Mouse (Mus musculus) heart, adult 18-20 months (tissue): ENCODE results near the gene Tnfrsf26. TPM values are rescaled to one million over a fixed set of nuclear protein-coding genes. Genes with fewer than 3 reads are reported as not detected.
"Not testable (repeated sequence)": the region's sequence is repeated elsewhere in the genome, so short reads cannot be mapped to it uniquely, and the experiment has no call there.

Experiments
- DNase-seq, 2 experiments: peaks; one replicate each; pipeline ENCODE4 v3.0.0; 2021 to 2022; ENCODE audit warnings: mixed read lengths in 1 of 2
- long read RNA-seq, 2 experiments: library from polyadenylated mRNA; stranded (forward); transcript quantifications; one replicate each; pipeline ENCODE4 v2.0.0; 2021
- total RNA-seq, 2 experiments: library from RNA; stranded (reverse); gene quantifications; 2 replicates each; pipeline ENCODE4 v1.2.3; 2021

Tnfrsf26 gene
- under 1 TPM; 0.50 to 0.80 TPM for total RNA-seq
- long read RNA-seq, experiment 1: 0 reads
- long read RNA-seq, experiment 2: 0 reads

GRCm38 (mm10) chr7:143628540-143628939, at the start of gene Tnfrsf26:
Gene Tnfrsf26 (minus strand): TSS chr7:143628722.
- DNase-seq: no peak

GRCm38 (mm10) chr7:143666427-143667311, 38.1 kb upstream of the Tnfrsf26 start:
- no peak for DNase-seq

- DNase-seq: no peak
Observed at GRCm38 (mm10) chr7:143663470-143663869, 34.9 kb upstream of the Tnfrsf26 start.

- DNase-seq: no peak
Observed at GRCm38 (mm10) chr7:143660797-143661196, 32.3 kb upstream of the Tnfrsf26 start.

DNA sequence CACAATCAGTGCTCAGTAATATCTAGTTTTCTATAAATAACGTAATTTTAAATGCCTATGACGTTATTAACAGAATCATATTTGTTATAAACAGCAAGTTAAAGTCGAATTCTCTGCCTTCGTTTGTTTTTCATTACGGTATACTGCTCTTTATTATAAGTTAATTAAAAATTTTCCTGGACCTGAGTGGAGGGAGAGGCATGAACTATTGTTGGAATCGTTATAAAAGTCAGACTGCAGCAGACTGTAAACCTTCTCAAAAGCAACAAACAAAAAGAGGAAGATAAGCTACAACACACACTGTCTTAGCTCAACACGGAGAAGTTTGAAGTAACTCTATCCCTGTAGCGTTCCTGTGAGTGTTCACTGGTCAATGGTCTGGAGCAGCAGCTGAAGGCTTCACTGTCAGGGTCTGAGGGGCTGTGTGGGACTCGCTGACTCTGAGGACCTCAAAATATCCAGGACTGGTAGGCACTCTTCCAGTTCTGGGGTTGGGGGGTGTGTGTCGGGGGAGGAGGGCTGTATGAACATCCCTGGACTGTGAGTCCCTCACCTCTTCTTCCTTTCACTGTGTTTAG, 21.3 kb upstream of the Tnfrsf26 start:
- DNase-seq: not testable (repeated sequence)

DNA sequence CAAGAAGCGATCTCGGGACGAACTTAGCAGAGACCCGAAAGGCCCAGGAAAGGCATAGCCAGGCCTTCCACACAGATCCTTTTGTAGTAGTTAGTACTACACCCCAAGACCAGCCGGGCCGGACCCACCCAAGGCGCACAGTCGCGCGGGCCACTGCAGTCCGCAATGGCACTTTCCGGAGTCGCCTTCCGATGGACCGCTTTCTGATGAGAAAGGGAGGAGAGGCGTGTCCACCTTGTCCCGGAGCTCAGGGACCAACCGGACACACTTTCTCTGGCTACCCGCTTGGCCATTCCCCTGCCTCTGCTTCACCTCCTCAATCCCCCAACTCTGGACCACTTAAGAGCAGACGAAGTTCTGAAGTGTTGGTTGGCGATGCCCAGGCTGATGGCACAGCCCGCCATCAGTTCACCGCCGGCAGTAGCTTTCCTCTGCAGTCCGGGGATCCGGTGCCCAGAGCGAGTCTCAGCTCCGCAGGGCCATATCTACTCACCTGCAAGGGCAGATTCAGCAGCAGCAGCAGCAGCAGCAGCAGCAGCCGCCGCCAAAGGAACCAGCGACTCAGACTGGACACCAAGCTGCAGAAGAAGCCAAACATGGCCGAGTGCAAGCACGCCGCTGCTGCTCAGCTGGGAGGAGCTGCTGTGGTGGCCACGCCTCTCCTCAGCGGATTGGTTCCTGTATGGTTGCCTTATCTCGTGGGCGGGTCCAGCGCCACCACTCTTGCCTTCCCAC, 20.7 kb upstream of the Tnfrsf26 start, which contains the start of gene Tnfrsf22:
Tnfrsf22 (minus strand) TSS at position 628 of the 735 bp plus-strand sequence.
- peak; percentile 82 to 91 for DNase-seq

GRCm38 (mm10) chr7:143643949-143644348, 15.4 kb upstream of the Tnfrsf26 start:
- DNase-seq: not testable (repeated sequence)

DNA sequence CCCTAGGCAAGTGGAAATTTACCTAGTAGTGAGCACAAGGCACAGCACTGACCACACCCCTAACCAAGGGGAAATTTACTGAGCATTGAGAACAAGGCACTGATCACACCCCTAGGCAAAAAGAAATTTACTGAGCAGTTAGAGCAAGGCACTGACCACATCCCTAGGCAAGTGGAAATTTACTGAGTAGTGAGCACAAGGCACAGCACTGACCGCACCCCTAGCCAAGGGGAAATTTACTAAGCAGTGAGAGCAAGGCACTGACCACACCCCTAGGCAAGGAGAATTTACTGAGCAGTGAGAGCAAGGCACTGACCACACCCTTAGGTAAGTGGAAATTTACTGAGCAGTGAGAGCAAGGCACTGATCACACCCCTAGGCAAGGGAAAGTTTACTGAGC, 8.2 kb upstream of the Tnfrsf26 start:
- DNase-seq: no peak

DNA sequence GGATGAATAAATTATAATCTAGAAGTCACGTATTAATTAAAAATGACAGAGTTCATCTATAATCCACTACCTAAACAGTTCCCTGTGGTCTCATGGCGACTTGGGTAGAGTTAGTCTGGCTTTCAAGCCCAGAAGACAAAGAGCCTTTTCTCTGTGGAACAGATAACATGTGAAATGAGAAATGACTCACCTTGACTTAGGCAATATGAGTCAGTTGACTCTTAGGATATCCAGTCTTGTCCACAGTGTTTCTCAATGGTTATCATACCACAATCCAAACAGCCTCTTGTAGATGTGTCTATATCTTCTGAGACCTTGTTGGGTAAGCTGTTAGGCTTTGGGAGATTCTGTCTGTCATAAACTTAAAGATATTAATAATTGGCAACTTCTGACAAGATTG, 3.0 kb upstream of the Tnfrsf26 start:
- DNase-seq: no peak

- DNase-seq: no peak
Observed at GRCm38 (mm10) chr7:143629501-143629900, 979 bp upstream of the Tnfrsf26 start.

- DNase-seq: peak in 1 of 2 experiments; percentile 28
Observed at GRCm38 (mm10) chr7:143627555-143628286, 801 bp downstream of the Tnfrsf26 start.

DNA sequence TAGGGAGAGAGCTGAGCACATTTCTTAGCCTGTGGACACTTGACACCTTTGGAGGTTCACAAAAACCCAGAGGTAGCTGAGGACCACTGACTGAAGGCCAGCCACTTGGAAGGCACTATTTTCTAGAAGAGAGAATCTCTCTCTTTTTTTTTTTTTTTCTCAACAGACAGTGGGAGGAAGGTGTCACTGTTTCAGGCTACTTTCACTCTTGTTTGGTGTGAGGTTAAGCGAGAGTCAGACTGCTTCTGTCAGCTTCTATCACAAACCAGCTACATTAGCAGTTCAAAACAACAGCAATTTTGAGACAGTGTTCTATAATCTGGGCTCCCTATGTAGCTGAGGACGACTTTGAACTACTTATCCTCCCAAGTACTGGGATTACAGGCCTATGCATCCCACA, 2.3 kb downstream of the Tnfrsf26 start:
- no peak for DNase-seq

DNA sequence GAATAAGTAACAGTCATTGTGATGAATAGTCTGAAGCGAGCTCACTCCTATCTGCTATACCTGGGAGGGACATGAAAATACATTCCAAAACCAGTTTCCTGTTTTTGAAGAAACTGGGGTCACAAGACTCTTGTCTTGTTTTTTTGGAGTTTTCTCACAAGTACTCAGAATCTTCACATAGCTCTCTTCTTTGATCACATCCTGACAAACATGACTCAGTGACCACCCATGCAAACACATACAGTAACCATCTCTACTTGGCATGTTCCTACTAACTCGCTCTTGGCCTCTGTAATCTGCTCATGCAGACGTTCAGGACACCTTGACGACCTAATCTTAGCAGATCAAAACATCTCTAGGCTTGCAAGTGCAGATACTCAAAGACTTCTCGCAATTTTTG, 3.4 kb downstream of the Tnfrsf26 start:
- DNase-seq: no peak

- no peak for DNase-seq
Observed at GRCm38 (mm10) chr7:143624561-143624960, 4.0 kb downstream of the Tnfrsf26 start.

GRCm38 (mm10) chr7:143620951-143621350, 7.6 kb downstream of the Tnfrsf26 start:
- DNase-seq: no peak

DNA sequence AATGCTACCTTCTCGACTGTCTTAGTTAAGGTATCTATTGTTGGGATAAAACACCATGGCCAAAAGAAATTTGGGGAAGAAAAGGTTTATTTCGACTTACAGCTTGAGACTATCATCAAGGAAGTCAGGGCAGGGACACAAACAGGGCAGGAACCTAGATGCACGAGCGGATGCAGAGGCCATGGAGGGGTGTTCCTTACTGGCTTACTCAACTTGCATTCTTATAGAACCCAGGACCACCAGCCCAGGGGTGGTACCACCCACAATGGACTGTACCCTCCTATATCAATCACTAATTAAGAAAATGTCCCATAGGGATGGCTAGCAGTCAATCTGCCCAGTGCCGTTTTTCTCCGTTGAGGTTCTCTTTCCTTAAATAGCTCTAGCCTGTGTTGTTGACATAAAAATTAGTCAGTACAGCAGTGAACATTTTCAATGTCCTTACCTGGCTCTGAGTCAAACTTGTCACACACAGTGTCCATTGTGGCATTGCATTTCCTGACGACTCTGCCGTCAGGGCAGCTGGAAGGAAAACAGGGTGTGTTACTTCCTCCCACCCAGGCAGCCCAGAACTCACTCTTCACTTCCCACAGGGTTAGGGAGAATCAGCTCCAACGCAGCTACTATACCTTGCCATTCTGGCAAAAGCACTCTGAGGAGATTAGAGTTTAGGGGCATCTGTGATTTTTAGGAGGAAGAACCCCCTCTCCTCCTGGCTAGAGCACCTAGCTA, 14.0 kb downstream of the Tnfrsf26 start:
- DNase-seq: peak; percentile 42 to 68

DNA sequence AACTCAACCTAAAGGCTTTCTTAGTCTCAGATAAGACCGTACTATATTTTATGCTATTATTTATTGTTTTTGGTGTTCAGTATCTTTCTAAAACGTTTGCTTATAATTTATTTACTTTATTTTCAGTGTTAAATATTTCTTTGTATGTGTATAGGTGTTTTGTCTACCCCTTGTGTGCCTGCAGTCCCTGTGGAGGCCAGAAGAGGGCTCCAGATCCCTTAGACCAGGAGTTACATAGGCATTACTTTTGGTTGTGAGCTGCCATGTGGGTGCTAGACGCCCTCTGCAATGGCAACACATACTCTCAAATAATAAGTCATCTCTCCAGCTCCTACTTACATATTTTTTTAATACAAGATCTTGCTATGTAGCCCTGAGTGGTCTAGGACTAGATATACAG, 16.3 kb downstream of the Tnfrsf26 start:
- no peak for DNase-seq

DNA sequence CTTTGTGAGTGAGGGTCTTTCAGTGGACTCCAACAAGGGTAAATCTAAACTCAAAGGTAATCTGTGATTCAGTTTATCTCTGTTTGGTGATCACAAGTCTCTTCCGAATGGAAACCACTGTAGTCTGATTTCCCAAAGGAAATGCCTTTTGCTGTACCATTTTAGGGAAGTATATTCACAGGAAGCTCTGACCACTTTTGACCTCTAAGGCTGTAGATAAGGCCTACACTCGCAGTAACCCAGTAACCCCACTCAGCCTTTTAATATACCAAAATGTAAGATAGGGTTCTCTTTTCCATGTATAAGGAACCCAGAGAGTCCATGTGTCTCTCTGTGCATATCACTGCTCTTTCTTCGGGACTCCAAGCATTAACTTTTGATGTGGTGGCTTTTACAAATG, 23.2 kb downstream of the Tnfrsf26 start:
- no peak for DNase-seq

GRCm38 (mm10) chr7:143604889-143605288, 23.6 kb downstream of the Tnfrsf26 start:
- DNase-seq: no peak

- no peak for DNase-seq
Observed at GRCm38 (mm10) chr7:143601705-143602104, 26.8 kb downstream of the Tnfrsf26 start.

DNA sequence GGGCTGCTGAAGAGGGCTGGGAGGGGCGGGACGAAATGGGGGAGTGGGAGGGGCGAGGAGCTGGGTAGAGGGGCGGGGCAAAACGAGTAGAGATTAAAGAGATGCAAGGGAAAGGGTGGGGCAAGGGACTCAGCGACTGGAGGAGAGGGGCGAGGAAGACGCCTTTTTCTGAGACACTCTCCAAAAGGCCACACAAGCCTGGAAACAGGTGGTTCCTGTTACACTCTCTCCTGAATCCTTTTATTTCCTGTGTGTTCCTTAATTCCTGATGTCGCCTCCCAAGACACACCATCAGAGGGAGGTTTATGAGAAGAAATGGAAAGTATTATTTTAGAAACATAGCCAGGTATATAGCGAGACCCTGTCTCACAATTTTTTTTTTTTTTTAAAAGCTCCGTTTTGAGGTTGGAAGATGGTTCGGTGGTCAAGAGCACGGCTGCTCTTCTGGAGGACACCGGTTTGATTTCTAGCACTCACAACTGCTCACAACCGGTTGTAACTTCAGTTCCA, 28.2 kb downstream of the Tnfrsf26 start:
- no peak for DNase-seq
